Mouse (Mus musculus) thymus, postnatal 4 days (tissue): ENCODE results near the gene Fjx1.

ENCODE experiments used
- DNase-seq: peaks from one replicate; pipeline ENCODE4 v3.0.0; 2021

Fjx1 gene

GRCm38 (mm10) chr2:102451671-102452549, at the start of gene Fjx1:
TSS of gene Fjx1 (minus strand) at chr2:102452499.
- no peak for DNase-seq

DNA sequence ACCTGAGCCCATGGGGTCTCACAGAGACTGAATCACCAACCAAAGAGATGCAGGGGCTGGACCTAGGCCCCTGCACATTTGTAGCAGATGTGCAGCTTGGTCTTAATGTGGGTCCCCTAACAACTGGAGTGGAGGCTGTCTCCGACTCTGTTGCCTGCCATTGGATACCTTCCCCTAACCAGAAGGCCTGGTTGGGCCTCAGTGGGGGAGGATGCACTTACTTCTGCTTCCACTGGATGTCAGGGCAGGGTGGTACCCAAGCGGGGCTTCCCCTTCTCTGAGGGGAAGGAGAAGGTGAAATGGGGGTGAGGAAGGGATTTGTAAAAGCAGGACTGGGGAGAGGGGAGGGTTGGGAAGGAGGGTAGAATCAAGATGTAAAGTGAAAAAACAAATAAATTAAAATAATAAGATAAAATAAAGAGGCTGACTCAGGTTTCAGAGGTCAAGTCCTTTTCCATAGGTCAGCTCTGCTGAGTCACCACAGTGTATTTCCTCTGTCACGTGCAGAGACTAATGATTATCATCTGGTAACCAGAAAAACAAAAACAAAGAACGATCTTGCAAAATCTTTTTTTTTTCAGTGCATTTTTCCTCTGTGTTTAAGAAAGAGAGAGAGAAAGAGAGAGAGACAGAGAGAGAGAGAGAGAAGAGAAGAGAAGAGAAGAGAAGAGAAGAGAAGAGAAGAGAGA, 47.8 kb upstream of the Fjx1 start:
- DNase-seq = no peak

DNA sequence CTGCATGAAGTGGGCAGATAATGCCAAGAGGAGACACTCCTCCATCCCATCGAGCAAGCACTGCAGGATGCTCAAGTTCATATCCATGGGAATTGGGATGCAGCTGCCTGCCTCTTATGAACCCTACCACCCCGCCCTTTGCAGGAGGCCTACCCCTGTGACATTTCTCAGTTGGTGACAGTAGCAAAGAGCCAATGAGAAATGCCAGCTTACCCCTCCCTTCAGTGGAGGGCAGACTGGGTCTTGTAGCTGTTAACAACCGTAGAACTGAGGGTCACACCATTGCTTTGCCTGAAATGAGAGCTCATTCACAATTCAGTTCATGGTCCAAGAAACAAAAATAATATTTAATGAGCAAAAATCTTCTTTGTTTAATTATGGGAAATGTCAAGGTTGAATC, 28.4 kb upstream of the Fjx1 start:
- DNase-seq = no peak

- no peak for DNase-seq
Observed at GRCm38 (mm10) chr2:102476101-102476500, 23.8 kb upstream of the Fjx1 start.

GRCm38 (mm10) chr2:102468645-102469044, 16.3 kb upstream of the Fjx1 start:
- DNase-seq = no peak

DNA sequence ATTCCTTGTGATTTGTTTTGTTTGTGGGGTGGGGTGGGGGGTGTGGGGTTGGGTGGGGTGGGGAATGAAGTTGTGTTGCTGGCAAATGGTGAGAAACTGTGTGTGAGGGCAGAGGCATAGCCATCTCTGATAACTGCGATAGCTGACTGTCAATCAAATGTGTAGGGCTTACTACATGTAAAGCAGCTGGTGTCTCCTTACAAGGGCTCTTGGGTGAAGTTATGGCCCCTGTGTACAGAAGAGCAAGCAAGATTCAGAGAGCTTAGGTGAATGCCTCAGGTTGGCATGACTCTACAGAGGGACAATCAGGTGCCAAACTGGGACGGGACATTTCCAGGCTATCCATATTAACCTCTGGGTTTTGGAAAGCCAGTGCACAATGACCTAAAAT, 12.0 kb upstream of the Fjx1 start:
- no peak for DNase-seq

GRCm38 (mm10) chr2:102463587-102464341, 11.5 kb upstream of the Fjx1 start:
- DNase-seq = no peak

DNA sequence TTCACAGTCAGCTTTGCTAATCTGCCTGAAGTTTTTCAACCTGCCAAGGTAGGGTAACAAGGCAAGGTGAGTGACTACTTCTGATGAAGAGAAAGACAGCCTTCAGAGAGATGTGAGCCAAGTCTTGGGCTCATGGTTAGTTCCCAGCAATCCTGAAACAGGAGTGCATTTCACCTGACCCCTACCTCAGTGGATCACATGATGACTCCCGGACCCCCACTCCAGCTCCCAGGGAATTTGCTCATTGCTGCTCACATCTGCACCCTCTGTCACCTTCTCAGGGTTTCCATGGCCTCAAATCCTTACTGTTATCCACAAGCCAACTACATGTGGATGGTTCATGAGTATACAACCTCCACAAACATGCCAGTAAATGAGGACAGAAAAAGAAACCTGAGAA, 9.2 kb upstream of the Fjx1 start:
- DNase-seq = no peak

GRCm38 (mm10) chr2:102455126-102455525, 2.8 kb upstream of the Fjx1 start:
- no peak for DNase-seq

DNA sequence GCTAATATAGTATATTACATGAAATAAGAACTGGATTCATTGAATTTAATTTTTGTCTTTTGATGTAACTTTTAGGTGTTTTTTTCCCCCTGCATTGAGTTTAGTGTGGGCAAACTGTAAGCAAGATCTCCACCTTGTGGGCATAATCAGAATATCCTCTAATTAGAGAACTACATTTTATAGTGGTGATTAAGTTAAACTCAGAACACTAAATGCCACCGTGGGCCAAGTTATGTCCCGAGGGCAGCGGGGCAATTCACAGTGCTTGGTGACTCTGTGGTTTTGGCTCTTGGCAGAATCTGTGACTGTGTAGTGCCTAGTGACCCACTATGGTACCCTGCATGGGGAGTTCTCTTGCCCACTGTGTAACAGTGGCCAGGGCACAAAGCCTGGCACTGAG, 1.1 kb upstream of the Fjx1 start:
- peak; percentile 11 for DNase-seq

DNA sequence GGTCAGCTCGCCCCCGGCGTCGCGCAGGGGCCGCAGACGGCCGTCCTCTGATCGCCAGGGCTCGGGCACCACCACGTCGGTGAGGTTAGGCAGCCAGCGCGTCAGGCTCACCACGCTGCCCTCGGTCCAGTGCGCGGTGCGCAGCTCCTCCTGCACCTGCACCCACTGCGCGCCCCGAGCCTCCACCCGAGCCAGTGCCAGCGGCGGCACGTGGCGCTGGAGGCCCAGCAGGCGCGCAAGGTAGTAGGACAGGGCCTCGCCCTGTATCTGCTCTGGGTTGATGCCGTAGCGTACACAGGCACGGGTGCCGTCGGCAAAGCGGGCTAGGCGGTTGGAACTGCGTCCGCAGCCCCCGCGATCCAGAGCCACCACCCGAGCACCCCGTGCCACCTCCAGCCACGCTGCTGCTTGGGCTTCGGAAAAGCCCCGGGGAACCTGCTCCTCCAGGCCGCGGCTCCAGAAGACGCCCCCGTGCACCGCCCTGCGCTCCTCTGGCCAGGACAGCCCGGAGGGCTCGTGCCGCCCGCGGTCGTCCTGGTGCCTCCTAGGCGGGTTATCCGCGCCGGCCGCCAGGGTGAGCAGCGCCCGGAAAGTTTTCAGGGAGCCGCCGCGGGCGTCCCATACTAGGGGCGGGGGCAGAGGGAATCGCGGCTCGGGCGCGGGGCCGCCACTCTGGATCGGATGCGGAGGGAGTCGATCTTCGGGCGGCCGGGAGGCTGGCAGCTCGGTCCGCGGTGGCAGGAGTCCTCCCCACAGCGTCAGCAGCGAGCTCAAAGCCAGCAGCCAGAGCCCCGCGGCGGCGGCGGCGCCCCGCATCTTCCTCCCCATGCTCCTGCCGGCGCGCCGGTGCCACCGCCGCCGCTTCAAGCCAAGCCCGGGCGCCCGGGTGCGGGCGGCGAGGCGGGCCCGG, 1.3 kb downstream of the Fjx1 start:
- DNase-seq = peak; percentile 66

DNA sequence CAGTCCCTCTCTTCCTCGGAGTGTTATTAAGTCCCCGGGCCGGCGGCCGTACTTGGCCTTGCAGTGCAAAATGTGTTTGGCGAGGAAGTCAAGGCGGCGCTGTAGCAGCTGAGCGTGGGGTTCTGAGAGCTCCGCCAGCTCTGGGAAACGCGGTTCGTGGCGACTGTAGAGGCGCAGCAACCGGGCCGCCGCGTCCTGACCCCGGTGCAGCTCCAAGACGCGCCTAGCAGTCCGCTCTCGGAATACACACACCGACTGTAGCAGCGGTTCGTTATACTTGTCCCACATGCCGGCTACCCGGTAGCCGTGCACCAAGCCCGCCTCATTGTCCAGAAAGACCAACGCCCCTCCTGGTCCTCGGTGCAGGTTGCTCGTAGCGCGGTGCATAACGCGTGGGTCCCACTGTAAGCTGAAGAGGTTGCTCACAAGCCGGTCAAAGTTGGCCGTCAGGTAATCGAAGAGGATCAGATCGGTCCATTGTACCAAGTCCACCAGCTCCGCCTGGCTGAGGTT, 2.0 kb downstream of the Fjx1 start:
- peak; percentile 69 for DNase-seq

DNA sequence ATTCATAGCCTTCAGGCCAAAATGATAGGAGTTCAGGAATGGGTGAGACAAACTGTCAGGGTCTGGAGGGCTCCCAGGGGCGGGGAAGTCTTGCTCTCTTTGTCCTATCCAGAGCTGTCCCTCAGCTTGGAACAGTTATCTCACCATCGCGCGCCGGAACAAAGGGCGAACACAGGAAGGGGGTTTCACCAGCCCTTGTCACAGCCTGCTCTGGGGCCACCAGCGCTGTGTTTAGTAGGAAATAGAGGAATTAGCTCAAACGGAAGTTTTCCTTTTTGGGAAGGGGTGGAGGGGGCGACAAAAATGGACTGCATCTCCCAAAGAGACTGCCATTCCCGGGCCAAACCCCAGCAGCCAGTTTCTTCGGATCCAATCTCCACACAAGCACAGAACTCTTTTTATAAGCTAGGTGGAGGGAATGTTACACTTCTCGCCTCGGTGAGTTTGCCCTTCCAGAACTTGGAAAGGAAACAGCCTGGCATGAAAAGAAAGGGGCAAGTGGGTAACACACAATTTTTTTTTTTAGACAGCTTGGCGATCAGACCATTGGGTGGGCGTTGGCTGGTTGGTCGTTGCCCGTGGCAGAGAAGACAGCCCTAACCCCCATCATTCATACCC, 2.6 kb downstream of the Fjx1 start:
- peak; percentile 42 for DNase-seq

GRCm38 (mm10) chr2:102449056-102449455, 3.2 kb downstream of the Fjx1 start:
- no peak for DNase-seq

- no peak for DNase-seq
Observed at GRCm38 (mm10) chr2:102447831-102448230, 4.5 kb downstream of the Fjx1 start.

- DNase-seq = no peak
Observed at GRCm38 (mm10) chr2:102446851-102447250, 5.4 kb downstream of the Fjx1 start.

GRCm38 (mm10) chr2:102437357-102438030, 14.8 kb downstream of the Fjx1 start:
- no peak for DNase-seq

DNA sequence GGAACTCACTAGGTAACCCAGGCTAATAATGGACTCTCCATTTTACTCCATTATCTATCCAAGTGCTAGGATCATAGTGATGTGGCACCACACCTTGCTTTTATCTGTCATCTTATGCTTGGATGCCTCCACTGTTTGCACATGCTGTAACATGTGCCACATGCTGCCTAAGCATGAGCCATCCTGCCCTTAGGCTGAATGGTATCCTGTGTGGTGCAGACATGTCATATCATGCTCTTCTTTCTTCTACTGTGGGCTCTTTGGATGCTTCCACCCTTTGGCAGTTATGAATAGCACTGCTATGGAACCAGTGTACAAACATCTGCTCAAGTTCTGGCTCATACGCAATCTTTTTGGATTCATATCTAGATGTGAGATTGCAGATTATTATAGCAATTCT, 18.4 kb downstream of the Fjx1 start:
- DNase-seq = no peak

GRCm38 (mm10) chr2:102431084-102431483, 21.2 kb downstream of the Fjx1 start:
- DNase-seq = no peak

DNA sequence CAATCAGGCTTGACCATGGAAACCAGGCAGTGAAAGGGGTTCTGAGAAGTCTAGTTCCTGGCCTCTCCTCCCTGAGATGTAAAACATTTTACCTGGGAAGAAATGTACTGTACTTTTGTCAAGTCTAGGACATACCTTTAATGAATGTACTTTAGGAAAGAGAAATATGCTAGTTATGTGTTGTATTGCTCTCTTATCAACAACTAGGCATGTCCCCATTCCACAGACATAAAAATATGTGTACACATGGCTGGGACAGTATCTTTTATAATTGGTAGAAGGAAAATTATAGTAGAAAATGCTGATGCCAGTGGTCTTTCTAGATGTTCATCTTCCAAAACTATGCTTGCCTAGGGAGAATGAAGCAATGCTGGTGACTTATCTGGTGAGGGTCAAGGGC, 24.3 kb downstream of the Fjx1 start:
- no peak for DNase-seq

- DNase-seq = no peak
Observed at GRCm38 (mm10) chr2:102426434-102426833, 25.9 kb downstream of the Fjx1 start.
